Mouse (Mus musculus): Measurements from ENCODE around the gene Chrna3.

DNA sequence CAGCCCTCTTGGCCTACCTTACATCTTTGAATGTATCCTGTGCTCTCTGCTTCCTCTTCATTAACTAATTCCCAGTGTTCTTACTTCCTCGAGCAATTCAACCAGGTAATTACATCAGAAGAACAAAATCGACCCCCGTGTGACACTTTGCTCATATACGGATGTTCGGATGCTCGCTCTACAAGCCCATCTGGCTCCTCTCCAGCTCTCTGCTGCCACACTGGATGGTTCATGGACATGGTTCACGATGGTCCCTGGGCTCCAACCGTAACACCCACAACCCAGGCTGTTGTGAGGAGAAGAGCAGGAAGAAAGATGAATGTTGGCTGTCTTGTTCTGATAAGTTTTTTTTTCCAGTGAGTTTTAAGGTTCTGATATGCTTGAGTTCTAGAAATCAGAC lies 12.6 kb upstream of the Chrna3 start:
- TF ChIP-seq POLR2A (IDR thresholded peaks at IDR 0.05; ENCODE audit: low read depth, low read length), result no peak
- TF ChIP-seq USF1 (IDR thresholded peaks at IDR 0.05; ENCODE audit: low read depth, low read length), result no peak
- no peak for TF ChIP-seq ZC3H11A (IDR thresholded peaks at IDR 0.05; ENCODE audit: low read depth, low read length)
- no peak for TF ChIP-seq ETS1 (conservative IDR thresholded peaks at IDR 0.05; ENCODE audit: low read depth, low read length)
- no peak for TF ChIP-seq IRF4 (IDR thresholded peaks at IDR 0.05; ENCODE audit: low read depth, low read length)
- no peak for TF ChIP-seq MYC (IDR thresholded peaks at IDR 0.05; ENCODE audit: low read depth, low read length)
